Mouse (Mus musculus) lung, postnatal 0 days (tissue): ENCODE measurements at regions not wholly inside any gene's neighbourhood (a gene's known extent, or its start where the extent isn't known, plus 50 kb on each side); places are given as distances from the start of the nearest gene placed in this dataset.

ENCODE experiments used
- CTCF ChIP-seq: IDR thresholded peaks from 2 replicates; pipeline ENCODE4 v1.5.1; 2016; ENCODE audit warnings: antibody characterized with exemption, mild to moderate bottlenecking
- EP300 ChIP-seq: IDR thresholded peaks from 2 replicates; pipeline ENCODE4 v1.6.1; 2016; ENCODE audit warnings: antibody characterized with exemption, mild to moderate bottlenecking, control low read depth

GRCm38 (mm10) chr5:45027876-45028275, 228.4 kb upstream of the Ldb2 start:
- TF ChIP-seq CTCF (no peak), EP300 (no peak)
